Mouse (Mus musculus): ENCODE measurements around the gene Tspear. TPM values are rescaled to one million over a fixed set of nuclear protein-coding genes. Genes with fewer than 3 reads are reported as not detected.
"Not testable (repeated sequence)": the region's sequence is repeated elsewhere in the genome, so short reads cannot be mapped to it uniquely, and the experiment has no call there.

Gene Tspear
- total RNA-seq (2021), result not detected

DNA sequence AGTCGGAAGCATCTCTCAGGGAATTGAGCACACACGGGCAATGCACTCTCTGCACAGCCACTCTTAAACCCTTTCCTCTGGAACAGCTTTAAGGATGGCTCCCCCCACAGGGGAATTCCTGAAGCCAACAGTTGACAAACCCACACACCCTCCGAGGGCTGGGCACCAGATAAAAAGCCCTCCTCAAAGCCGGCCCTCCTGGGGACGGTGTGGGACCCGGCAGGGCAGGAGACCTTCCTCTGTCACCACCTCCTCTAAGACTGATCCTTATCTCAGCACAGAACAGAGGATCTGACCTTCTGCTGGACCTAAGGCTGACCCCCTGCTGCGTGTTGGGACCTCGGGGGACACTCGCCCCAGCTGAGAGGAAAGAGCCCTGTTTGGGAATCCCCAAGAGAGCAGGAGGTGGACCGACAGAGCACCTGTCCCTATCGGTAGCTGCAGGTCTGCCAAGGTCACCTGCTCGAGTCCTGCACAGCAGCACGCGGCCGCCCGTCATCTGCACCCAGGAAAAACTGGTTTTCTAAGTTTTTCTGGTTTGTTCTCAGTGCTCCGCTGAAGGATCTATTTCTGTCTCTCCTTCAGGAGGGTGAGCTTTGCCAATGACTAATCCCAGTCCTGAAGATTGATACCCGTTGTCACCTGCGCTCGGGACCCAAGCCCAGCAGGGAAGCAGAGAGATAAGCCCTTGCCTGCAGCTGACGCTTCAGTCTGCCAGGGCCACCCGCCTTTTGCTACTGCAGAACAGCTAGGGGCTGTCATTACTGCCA, at the start of gene Tspear:
TSS of gene Tspear (plus strand) at position 675 of the 770 bp plus-strand sequence.
- no peak for DNase-seq

DNA sequence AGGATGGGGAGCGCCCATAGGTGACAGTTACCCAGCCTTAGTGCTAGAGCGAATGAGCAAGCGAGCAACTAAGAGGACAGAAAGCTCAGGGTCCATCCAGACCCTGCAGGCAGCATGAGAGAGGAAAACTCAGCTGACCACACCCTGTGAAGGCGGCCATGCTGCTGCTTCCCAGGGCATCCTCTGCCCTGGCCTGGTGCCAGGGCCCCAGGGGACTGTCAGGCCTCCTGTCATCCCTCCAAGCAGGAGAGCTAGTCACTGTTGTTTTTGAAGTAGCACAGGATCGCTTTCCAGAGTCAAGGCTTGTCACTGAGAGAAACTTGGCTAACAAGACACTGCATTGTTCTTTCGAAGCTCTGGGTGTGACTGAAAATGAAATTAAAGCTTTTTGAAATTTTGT, 47.4 kb upstream of the Tspear start:
- DNase-seq, result no peak

DNA sequence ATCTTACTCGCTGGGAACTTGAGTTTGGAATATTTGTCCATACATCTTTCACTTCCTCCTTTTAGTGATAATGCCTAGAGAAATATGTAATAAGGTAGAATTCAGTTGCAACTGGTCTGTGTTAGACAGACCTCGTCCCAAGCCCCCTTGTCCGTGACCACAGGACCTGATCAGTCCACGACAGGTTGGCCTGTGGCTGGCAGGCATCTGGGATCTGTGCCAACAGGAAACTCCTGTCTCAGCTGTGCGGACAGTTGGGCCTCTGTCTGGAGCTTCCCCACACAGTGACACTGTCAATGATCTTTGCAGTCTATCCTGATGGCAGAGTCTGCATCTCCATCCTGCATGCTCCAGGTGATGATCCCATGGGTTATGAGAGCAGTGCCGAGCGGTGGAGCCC, 43.2 kb upstream of the Tspear start:
- no peak for DNase-seq

DNA sequence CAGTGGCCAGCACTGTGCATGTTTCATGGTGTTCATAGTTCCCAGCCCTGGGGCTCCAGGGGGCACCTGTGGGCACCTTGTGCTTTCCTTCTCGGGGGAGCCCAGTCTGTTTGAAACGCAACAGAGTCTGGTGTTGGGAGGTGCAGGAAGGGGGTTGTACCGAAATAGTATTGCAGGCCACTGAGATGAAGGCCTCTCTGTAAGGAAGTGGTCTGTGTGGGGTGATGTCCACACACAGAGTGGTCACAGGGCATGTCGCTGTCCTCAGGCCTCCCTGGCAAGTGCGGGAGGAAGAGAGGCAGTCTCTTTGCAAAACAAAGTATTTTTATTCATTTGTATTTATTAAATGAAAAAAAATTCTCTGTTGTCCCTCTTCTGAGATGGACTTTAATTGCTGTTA, 40.8 kb upstream of the Tspear start:
- DNase-seq, result no peak

DNA sequence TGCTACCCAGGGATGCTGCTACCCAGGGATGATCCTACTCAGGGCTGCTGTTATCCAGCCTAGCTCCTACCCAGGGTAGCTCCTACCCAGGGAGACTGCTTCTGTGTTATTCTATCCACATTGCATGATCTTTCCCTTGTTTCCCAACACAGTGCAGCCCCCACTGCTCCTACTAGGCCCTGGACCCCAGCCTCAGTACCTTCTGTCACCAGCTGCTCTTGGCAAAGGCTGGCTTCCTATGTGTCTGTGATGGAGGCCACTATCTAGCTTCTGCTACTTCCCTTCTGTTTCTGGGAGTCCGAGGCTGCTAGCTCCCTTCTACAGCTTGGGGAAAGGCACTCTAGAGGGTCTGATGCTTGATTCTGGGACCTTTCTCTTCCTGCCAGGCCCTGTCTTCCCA, 38.9 kb upstream of the Tspear start:
- no peak for DNase-seq

DNA sequence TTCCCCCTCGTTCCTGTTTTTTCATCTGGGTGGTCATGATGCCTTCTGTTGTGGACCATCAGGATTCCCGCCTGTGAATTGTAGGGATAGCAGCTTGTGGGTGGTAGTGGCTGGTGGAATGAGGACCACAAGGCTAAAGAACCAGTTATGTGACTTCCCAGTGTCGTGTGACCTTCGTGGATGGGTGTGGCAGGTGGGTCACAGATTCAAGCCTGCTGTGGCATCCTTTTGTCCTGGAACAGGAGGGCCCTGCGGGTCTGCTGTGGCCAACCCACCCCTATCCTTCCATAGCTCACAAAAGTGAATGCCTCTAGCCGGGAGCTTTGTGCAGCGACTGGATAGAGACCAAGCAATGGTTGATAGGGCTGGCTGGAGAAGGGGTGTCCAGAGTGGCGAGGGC, 38.5 kb upstream of the Tspear start:
- no peak for DNase-seq

DNA sequence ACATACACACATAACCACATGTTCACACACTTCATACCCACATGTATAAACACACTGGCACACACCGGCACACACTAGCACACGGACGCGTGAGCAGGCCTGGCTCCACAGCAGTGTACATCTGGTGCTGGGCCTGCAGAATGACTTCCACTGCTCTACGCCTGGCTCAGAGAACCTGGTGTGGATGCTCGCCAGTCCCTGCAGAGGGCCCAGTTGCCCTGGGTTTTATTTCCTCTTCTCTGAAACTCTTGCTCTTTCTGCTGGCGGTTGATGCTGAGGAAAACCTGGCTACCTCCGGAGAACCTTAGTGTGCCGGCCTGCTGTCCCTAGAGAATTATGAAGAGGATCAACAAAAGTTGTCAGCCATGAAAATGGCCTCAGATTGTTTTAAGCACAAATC, 34.3 kb upstream of the Tspear start:
- no peak for DNase-seq

DNA sequence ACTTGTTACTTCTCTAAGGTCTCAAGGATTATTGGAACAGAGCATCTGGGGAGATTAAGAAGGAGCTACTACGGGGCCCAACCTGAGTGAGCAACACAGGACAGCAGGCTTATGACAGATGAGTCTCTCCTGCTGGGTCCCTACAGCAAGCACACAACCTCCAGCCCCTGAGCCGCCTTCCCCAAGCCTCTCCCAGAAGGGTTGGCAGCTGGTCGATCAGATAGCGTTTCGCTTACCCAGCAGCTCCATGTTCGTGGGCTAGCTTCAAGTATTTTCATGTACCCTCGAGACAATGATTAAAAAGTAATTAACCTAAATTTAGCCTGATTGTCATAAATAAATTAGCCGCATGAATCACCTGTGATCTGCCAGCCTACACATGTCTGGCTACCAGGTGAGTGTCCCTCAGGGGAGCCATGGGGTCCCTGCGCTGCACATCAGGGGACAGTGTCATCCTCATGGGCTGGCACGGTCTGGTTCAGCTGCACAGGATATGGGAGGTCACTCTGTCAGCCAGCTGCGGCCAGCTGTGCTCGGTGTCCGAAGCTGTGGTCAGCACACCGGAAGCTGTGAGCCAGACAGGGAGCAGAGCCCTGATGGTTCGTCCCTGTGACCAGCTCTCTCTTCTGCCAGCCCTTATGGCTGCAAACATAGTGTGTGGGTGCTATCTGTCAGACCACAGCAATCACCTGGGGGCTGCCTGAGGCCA, 27.9 kb upstream of the Tspear start:
- no peak for DNase-seq

DNA sequence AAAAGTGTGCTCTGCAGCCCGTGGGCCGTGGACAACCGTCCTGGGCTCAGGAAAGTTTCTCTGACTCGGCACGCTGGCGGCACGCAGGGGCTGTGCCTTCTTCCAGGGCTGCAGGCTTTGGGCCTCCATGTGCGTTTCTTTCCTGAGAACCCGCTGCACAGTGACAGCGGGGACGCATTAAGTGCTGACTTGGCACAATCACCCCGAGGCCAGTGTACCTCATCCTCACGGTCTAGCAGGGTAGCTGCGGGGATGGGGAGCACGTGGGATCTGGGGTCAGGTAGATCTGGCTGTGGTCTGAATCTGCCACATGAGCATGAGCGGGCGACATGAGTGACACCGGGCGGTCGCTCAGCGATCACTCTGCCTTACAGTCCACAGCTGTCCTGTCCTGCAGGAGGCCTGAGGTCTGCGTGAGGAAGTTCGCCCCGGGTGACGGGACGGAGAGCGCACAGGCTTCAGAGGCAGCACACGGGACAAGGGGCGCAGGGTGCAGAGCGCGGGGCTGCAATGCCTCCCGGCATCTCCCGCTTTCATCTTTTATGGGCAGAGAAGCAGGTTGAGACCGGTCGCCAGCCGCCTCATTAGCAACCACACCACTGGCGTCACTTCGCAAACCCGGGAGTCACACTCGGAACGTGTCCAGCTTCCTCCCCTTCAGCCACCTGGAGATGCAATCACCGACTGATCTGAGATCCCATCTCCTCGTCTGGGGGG, 22.3 kb upstream of the Tspear start:
- no peak for DNase-seq

DNA sequence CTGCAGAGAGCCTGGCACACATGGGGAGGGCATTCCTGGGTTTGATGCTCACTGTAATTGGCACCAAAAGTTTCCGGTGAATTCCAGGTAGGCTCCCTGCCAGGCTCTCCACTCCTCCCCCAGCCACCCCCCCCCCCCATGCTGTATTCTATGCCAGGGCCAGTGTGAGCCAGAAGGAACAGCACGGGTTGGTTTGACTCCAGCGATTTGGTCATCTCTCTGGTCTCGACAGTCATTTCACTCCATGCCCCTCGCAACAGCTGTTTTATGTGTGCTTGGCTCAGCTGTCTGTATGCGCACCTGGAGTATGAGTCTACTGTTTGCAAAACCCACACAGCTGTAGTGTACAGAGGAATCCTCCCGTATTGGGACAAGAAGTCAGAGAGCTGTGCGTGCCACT, 20.0 kb upstream of the Tspear start:
- DNase-seq, result no peak

DNA sequence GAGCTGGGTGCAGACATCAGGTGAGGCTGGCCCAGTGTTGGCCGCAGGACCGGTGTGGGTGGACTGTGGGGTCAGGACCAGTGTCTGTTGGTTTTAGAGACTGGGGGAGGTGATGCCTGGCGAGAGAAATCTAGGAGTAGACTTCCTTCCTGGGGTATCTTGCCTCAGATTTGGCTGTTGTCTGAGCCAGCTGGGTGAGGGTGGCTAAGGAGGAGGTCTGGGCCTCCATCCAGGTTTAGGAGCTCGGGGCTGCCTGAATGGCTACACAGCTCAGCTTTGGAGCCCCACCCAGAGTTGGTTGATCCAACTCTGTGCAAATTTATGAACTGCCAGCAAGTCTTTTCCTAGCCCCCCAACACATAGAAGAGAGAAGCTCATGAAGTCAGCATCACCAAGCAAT, 19.0 kb upstream of the Tspear start:
- no peak for DNase-seq

DNA sequence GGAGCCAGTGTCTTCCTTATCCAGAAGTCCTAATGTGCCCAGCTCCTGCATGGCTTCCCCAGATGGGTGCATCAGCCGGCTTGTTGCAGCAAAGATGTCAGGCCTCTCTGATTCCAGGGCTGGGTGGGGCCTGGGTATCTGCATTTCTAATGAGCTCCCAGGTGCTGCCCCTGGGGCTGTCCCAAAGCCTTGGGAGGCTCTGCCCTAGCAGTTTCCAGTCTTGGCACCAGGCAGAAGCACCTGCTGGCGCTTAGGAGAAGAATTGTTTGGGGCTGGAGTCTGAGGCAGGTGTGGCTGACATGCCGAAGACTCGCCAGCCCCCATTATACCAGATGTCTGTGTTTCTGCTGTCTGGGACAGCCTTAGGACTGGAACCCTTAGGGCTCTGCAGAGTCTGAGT, 15.7 kb upstream of the Tspear start:
- no peak for DNase-seq

DNA sequence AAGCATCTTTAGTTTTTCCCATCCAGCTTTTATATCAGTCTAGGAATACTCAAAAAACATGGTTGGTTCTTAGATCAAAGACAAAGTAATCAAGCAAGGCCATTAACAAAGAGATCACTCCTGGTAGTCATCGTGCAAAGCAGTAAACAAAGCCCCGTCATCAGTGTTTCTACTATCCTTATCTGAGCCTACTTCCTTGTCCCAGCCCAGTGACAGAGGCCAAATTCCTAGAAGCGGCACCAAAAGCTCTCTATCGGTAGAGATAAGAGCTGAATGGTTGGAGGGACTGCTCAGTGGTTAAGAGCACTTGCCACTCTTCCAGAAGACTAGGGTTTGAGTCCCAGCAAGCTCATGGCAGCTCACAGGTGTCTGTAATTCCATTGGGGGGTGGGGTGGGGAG, 14.8 kb upstream of the Tspear start:
- DNase-seq, result no peak

DNA sequence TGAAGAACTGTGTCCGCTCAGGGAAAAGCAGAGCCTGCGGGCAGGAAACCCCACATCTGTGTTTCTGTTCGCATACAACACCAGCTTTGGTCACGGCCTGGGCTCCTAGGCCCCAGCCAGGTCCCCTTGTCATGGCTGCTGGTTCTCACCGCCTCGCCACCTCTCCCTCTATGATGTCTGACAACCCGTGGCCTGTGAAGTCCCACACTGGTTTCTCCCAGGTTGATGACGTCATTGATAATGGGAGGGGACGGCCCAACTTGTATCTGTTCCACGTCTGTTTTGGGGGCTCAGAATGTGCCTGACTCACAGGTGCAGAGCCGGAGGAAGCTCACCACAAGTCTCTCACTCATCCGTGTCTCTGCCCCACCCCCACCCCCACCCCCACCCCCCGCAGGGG, 12.6 kb upstream of the Tspear start:
- no peak for DNase-seq

DNA sequence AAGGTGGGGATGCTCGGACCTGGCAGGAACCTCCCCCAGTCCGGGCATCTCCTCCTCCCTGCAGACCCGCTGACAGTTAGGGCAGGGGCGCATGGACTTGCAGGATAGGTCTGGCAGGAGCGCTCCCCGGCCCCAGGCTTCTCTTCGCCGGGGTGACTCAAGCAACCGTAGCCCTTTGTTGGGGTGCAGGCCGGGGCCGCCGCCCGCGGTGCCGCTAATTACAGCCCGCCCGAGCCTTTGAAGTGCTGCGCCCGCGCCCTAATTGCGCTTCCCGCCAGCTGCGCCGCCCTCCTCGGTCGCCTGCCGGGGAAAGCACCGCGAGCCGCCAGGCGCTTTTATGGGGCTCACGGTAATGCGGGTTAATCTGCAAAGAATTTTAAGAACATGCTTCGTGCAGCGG, 8.8 kb upstream of the Tspear start:
- no peak for DNase-seq

DNA sequence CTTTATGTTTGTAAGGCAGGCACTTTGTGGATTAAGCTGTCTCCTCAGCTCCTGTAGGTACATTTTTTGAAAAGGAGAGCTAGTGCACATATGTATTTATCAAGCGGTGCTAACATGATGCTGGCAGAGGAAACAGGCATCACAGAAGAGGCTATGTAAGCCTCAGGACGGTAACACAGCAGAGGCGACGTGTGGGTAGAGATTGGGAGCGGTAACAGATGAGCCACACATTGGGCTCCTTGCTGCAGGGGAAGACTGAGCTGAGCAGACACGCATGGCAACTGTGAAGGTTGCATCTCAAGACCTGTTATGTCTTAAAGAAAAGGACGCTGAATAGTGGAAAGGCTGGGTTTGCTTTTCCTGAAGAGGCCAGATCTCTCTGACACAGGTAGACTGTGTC, 3.4 kb upstream of the Tspear start:
- no peak for DNase-seq

DNA sequence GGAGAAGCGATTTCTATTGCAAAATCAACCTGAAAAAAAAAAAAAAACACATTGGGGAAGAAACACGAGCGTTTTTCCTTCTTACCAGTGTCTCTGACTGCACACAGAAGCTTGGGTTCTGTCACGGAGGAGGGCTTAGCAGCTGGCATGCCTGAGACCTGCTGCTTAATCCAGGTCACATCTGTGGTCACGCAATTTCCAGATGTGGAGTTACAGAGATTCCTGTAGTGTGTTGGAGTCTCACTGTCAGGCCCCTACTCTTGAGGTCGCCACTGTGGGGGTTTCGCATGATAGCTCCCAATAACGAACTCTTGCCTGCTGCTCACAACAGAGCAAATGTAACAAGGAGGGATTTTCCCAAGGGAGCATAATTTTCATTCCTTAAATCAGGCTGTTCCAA, 2.2 kb upstream of the Tspear start:
- no peak for DNase-seq

DNA sequence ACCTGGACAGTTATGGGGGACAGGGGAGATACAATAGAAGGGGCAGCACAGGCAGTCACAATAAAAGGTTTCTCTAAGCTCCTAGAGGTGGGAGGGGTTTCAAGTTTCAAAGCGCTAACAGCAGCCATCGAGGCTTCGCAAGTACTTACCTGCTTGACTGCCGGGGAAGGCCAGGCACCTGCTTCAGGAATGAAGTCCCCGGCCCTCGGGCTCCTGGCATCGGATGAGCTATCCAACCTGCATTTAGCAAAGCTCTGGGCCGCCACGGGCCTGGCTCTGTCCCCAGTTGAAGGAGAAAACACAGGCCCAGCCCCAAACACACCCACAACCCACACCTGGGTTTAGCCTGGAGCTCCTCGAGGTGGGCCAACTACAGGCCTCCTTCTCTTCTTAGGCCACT, 652 bp downstream of the Tspear start:
- DNase-seq, result no peak

DNA sequence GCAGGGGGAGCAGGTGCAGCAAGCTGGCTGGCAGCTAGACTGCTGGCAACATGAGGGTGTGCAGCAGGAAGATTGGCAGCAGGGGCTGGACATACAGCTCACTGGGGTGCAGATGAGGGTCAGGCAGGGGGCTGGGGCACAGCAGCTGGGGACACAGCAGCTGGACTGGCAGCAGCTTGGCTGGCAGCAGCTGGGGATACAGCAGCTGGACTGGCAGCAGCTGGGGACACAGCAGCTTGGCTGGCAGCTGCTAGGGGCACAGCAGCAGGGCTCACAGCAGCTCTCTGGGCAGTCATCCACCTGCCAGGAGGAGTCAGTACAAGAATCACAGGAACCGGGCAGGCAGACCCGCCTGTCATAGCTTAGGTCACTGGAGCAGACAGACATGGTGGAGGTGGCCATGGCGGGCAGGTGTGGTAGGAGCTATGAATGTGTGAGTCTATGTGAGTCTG, 4.0 kb downstream of the Tspear start, which contains the start of gene Gm19402:
TSS of gene Gm19402 (minus strand) at position 402 of the 452 bp plus-strand sequence.
- DNase-seq, result not testable (repeated sequence)

DNA sequence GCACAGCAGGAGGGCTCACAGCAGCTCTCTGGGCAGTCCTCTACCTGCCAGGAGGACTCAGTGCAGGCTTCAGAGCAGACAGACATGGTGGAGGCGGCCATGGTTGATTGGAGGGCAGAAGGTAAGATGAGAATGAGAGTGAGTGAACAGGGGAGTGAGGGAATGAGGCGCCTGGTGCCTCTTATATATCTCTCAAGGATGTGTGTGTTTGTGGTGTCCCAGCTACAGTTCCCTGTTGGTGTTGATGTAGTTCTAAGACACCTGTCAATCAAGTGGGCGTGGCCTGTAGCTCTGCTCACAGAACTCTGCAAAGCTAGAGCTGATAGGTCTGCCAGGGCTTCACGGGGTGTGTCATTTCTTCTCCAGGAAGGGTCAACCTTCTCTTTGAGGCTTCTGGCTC, 10.8 kb downstream of the Tspear start, which contains the start of gene Gm9508:
TSS of gene Gm9508 (minus strand) at position 101 of the 400 bp plus-strand sequence.
- no peak for DNase-seq

DNA sequence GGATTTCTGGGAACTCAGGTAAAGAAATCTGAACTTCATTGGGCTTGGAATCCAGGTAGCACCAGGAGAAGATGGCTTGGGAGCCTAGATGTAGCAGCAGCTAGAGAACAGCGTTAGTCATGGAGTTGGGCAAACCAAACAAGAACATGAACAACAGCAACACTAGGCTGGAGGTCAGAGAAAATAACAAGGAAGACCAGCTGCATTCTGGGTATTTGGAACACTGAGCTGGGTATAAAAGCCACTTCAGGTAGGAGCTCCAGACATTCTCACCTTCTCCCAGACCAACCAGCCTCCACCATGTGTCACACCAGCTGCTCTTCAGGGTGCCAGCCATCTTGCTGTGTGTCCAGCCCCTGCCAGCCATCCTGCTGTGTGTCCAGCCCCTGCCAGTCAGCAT, 20.0 kb downstream of the Tspear start, which contains the start of gene Gm10272:
TSS of gene Gm10272 (plus strand) at position 301 of the 400 bp plus-strand sequence.
- DNase-seq, result no peak

DNA sequence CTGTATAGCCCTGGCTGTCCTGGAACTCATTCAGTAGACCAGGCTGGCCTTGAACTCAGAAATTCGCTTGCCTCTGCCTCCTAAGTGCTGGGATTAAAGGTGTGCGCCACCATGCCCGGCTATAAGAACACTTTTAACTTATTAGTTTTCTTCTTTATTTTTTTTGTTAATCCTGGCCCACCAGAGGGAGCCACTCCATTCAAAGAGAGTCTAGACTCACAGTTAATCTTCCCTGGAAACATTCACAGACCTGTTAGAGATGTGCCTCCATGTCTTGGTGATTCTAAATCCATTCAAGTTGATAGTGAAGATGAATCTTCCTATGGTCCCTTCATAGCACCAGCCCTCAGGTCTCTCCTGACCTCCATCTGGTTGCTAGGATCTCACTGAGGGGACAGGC, 23.5 kb downstream of the Tspear start:
- no peak for DNase-seq

DNA sequence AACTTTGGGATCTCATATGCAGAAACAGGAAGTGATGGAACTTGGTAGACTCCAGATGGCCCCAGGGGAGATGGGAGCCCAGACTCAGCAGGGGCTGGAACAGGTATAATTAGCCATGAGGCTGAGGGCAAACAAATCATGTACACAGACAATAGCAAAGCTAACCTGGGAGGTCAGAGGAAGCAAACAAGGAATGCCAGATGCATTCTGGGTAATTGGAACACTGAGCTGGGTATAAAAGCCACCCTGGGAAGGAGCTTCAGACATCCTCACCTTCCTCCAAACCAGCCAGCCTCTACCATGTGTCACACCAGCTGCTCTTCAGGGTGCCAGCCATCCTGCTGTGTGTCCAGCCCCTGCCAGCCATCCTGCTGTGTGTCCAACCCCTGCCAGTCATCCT, 24.8 kb downstream of the Tspear start, which contains the start of gene Gm10024:
TSS of gene Gm10024 (plus strand) at position 301 of the 400 bp plus-strand sequence.
- not testable (repeated sequence) for DNase-seq

Measured in layer of hippocampus, postnatal 36 days (tissue).